Mouse (Mus musculus): ENCODE measurements around the gene Tnni1. TPM values are rescaled to one million over a fixed set of nuclear protein-coding genes. Genes with fewer than 3 reads are reported as not detected.

Gene Tnni1
- total RNA-seq, 1 experiment, result 1.1 TPM

DNA sequence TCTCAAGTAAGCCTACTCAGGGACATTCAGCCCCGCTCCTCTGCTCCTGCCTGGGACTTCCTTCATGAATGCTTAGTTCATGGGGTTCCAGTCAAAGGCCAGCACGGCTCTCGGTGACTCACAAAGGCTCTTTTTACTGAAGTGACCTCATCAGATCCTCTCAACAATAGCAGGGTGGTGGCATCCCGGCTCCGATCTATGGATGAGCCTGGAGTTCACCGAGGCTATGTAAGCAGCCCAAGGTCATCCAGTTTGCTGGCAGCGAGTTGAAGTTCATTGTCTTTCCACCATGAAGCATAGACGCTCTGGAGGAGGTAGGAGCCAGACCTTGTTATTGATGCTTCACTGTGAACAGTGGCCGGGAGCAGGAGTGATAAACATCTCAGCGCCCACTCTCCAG lies 3.6 kb downstream of the Tnni1 start:
- peaks cover 0 to 8% of the 10 kb centered on the region in 2 experiments; a peak in 1 of 4 replicates for H3K4me1 ChIP-seq (ENCODE audit: control insufficient read depth in 2 of 2, insufficient read depth in 2 of 2, low read length in 2 of 2, poor library complexity in 1 of 2)
- in situ Hi-C loops (cut with MboI; ENCODE audit: low sequenced_read_pairs in 2 of 2, unreplicated experiment in 2 of 2), result no loop called here
- TF ChIP-seq ZNF384 (IDR thresholded peaks at IDR 0.05; ENCODE audit: low read depth, low read length) (no peak), MAFK (IDR thresholded peaks at IDR 0.05; ENCODE audit: insufficient read depth, low read depth, low read length) (no peak), ZC3H11A (IDR thresholded peaks at IDR 0.05; ENCODE audit: borderline replicate concordance, low read depth, low read length) (no peak), HCFC1 (IDR thresholded peaks at IDR 0.05; ENCODE audit: borderline replicate concordance, insufficient read depth, low read length) (no peak), CHD2 (IDR thresholded peaks at IDR 0.05; ENCODE audit: low read depth, low read length) (no peak)
- no peak overlapping the region for H3K27ac ChIP-seq (ENCODE audit: insufficient read depth, low read depth, low read length, poor library complexity, severe bottlenecking)
- H3K9ac ChIP-seq (ENCODE audit: insufficient read depth, low read depth, low read length, poor library complexity, severe bottlenecking), result no peak overlapping the region
- H3K4me3 ChIP-seq (ENCODE audit: insufficient read depth in 1 of 2, low read depth in 1 of 2, low read length in 2 of 2, poor library complexity in 1 of 2, severe bottlenecking in 1 of 2), result no peak overlapping the region
- no peaks in the 10 kb centered on the region for H3K36me3 ChIP-seq (ENCODE audit: control insufficient read depth, insufficient read depth, low read length, poor library complexity, severe bottlenecking)
- H3K9me3 ChIP-seq (ENCODE audit: control insufficient read depth, insufficient read depth, low read depth, low read length), result no peaks in the 10 kb centered on the region
- no peak for DNase-seq (ENCODE audit: low read depth, low spot score)

- no peaks in the 10 kb centered on the region for H3K9me3 ChIP-seq (ENCODE audit: control insufficient read depth, insufficient read depth, low read depth, low read length)
- no peak overlapping the region; the same call in 1 of the 2 replicates for H3K9ac ChIP-seq (ENCODE audit: insufficient read depth, low read depth, low read length, poor library complexity, severe bottlenecking)
- peak; percentile 89 for DNase-seq (ENCODE audit: low read depth, low spot score)
- TF ChIP-seq ZC3H11A (IDR thresholded peaks at IDR 0.05; ENCODE audit: borderline replicate concordance, low read depth, low read length), result no peak
- no peak for TF ChIP-seq ZNF384 (IDR thresholded peaks at IDR 0.05; ENCODE audit: low read depth, low read length)
- no peak for TF ChIP-seq MAFK (IDR thresholded peaks at IDR 0.05; ENCODE audit: insufficient read depth, low read depth, low read length)
- no peak for TF ChIP-seq CHD2 (IDR thresholded peaks at IDR 0.05; ENCODE audit: low read depth, low read length)
- no peak for TF ChIP-seq HCFC1 (IDR thresholded peaks at IDR 0.05; ENCODE audit: borderline replicate concordance, insufficient read depth, low read length)
- in situ Hi-C loops (cut with MboI; ENCODE audit: low sequenced_read_pairs in 2 of 2, unreplicated experiment in 2 of 2), result no loop called here
- no peak overlapping the region for H3K4me3 ChIP-seq (ENCODE audit: insufficient read depth in 1 of 2, low read depth in 1 of 2, low read length in 2 of 2, poor library complexity in 1 of 2, severe bottlenecking in 1 of 2)
- no peak overlapping the region for H3K27ac ChIP-seq (ENCODE audit: insufficient read depth, low read depth, low read length, poor library complexity, severe bottlenecking)
- H3K4me1 ChIP-seq (ENCODE audit: control insufficient read depth in 2 of 2, insufficient read depth in 2 of 2, low read length in 2 of 2, poor library complexity in 1 of 2), result peaks cover 3 to 14% of the 10 kb centered on the region in 2 experiments; a peak in 1 of 4 replicates
- no peaks in the 10 kb centered on the region for H3K36me3 ChIP-seq (ENCODE audit: control insufficient read depth, insufficient read depth, low read length, poor library complexity, severe bottlenecking)
These were observed 8.6 kb downstream of the Tnni1 start for GRCm38 (mm10) chr1:135787799-135788198.

GRCm38 (mm10) chr1:135788708-135789107 lies 9.5 kb downstream of the Tnni1 start:
- Histone ChIP-seq H3K4me3 (ENCODE audit: insufficient read depth in 1 of 2, low read depth in 1 of 2, low read length in 2 of 2, poor library complexity in 1 of 2, severe bottlenecking in 1 of 2) (0 out of 4 replicates have a peak overlapping the region, but pooled peaks of 1 of the 2 experiments have one; percentile 12), H3K36me3 (ENCODE audit: control insufficient read depth, insufficient read depth, low read length, poor library complexity, severe bottlenecking) (no peaks in the 10 kb centered on the region)

GRCm38 (mm10) chr1:135789815-135790214 lies 10.6 kb downstream of the Tnni1 start:
- Histone ChIP-seq H3K4me3 (ENCODE audit: insufficient read depth in 1 of 2, low read depth in 1 of 2, low read length in 2 of 2, poor library complexity in 1 of 2, severe bottlenecking in 1 of 2) (no peak overlapping the region), H3K9ac (ENCODE audit: insufficient read depth, low read depth, low read length, poor library complexity, severe bottlenecking) (no peak overlapping the region), H3K9me3 (ENCODE audit: control insufficient read depth, insufficient read depth, low read depth, low read length) (no peaks in the 10 kb centered on the region), H3K27ac (ENCODE audit: insufficient read depth, low read depth, low read length, poor library complexity, severe bottlenecking) (no peak overlapping the region), H3K36me3 (ENCODE audit: control insufficient read depth, insufficient read depth, low read length, poor library complexity, severe bottlenecking) (no peaks in the 10 kb centered on the region), H3K4me1 (ENCODE audit: control insufficient read depth in 2 of 2, insufficient read depth in 2 of 2, low read length in 2 of 2, poor library complexity in 1 of 2) (peaks cover 6 to 27% of the 10 kb centered on the region in 2 experiments; a peak in 3 of 4 replicates)
- TF ChIP-seq MAFK (IDR thresholded peaks at IDR 0.05; ENCODE audit: insufficient read depth, low read depth, low read length), result no peak
- no peak for TF ChIP-seq ZNF384 (IDR thresholded peaks at IDR 0.05; ENCODE audit: low read depth, low read length)
- no peak for TF ChIP-seq HCFC1 (IDR thresholded peaks at IDR 0.05; ENCODE audit: borderline replicate concordance, insufficient read depth, low read length)
- TF ChIP-seq ZC3H11A (IDR thresholded peaks at IDR 0.05; ENCODE audit: borderline replicate concordance, low read depth, low read length), result no peak
- no peak for TF ChIP-seq CHD2 (IDR thresholded peaks at IDR 0.05; ENCODE audit: low read depth, low read length)
- in situ Hi-C loops (cut with MboI; ENCODE audit: low sequenced_read_pairs in 2 of 2, unreplicated experiment in 2 of 2), result no loop called here
- DNase-seq (ENCODE audit: low read depth, low spot score), result peak; percentile 82

More at GRCm38 (mm10) chr1:135788708-135789107, 9.5 kb downstream of the Tnni1 start:
- Histone ChIP-seq H3K4me1 (ENCODE audit: control insufficient read depth in 2 of 2, insufficient read depth in 2 of 2, low read length in 2 of 2, poor library complexity in 1 of 2) (peaks cover 3 to 20% of the 10 kb centered on the region in 2 experiments; a peak in 2 of 4 replicates), H3K27ac (ENCODE audit: insufficient read depth, low read depth, low read length, poor library complexity, severe bottlenecking) (no peak overlapping the region), H3K9me3 (ENCODE audit: control insufficient read depth, insufficient read depth, low read depth, low read length) (no peaks in the 10 kb centered on the region), H3K9ac (ENCODE audit: insufficient read depth, low read depth, low read length, poor library complexity, severe bottlenecking) (no peak overlapping the region)
- TF ChIP-seq MAFK (IDR thresholded peaks at IDR 0.05; ENCODE audit: insufficient read depth, low read depth, low read length) (no peak), ZC3H11A (IDR thresholded peaks at IDR 0.05; ENCODE audit: borderline replicate concordance, low read depth, low read length) (no peak), CHD2 (IDR thresholded peaks at IDR 0.05; ENCODE audit: low read depth, low read length) (no peak), ZNF384 (IDR thresholded peaks at IDR 0.05; ENCODE audit: low read depth, low read length) (no peak), HCFC1 (IDR thresholded peaks at IDR 0.05; ENCODE audit: borderline replicate concordance, insufficient read depth, low read length) (no peak)
- in situ Hi-C loops (cut with MboI; ENCODE audit: low sequenced_read_pairs in 2 of 2, unreplicated experiment in 2 of 2), result no loop called here
- DNase-seq (ENCODE audit: low read depth, low spot score), result no peak
